Mouse (Mus musculus) megakaryocyte, embryonic 14.5 days (primary cell): Measurements from ENCODE around the gene Olfr518. TPM values are rescaled to one million over a fixed set of nuclear protein-coding genes. Genes with fewer than 3 reads are reported as not detected.

ENCODE experiments used
- H3K27me3 ChIP-seq: replicated peaks from 2 replicates; pipeline ENCODE3; 2012; ENCODE audit warnings: inconsistent platforms
- H3K36me3 ChIP-seq: replicated peaks from 2 replicates; pipeline ENCODE3; 2012; ENCODE audit warnings: low read length, inconsistent platforms, mixed read lengths
- H3K4me1 ChIP-seq: 2 replicates; pipeline ENCODE4 v1.6.1; 2012; ENCODE audit warnings: inconsistent platforms
- H3K4me3 ChIP-seq: replicated peaks from 2 replicates; pipeline ENCODE3; 2012; ENCODE audit warnings: moderate library complexity, mild to moderate bottlenecking, inconsistent platforms
- H3K9me3 ChIP-seq: 2 replicates; pipeline ENCODE4 v1.6.1; 2012; ENCODE audit warnings: inconsistent platforms
- FLI1 ChIP-seq: IDR thresholded peaks from 2 replicates; pipeline ENCODE4 v1.6.1; 2012; ENCODE audit warnings: low read length, inconsistent platforms, mixed read lengths
- GATA1 ChIP-seq: IDR thresholded peaks from 3 replicates; pipeline ENCODE4 v1.6.1; 2012; ENCODE audit warnings: mixed read lengths, low read length, inconsistent platforms, borderline replicate concordance
- polyA plus RNA-seq: library from polyadenylated mRNA; stranded (reverse); fragments of >175 nt; gene quantifications from 2 replicates; pipeline ENCODE4 v1.2.3, GENCODE M21; 2012; ENCODE audit warnings: low replicate concordance; ENCODE audit not compliant: insufficient read depth

Gene Olfr518
- polyA plus RNA-seq, result 0.12 TPM in 1 of 2 replicates, not detected in the other

DNA sequence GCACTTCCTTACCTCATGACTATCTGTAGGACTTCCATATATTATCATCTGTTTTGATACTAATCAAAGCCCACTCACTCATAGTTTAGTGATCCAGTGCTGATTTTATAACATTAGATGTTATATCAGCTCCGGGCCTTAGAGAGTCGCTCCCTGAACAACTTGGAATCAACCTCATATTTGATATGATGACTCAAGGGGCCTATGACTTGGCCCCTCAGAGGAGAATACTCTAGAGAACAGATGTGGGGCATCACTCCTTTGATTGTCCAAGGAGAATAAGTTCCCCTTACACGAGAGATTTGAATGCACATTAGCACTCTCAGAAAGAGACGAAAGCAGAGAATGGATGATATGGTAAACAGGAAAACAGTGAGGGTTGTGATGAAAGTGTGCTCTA is at the start of gene Olfr518:
TSS of gene Olfr518 (minus strand) at position 101 of the 400 bp plus-strand sequence.
- TF ChIP-seq GATA1, result no peak
- no peak for TF ChIP-seq FLI1
- Histone ChIP-seq H3K27me3 (no peaks in the 10 kb centered on the region), H3K36me3 (no peaks in the 10 kb centered on the region), H3K4me1 (no peaks in the 10 kb centered on the region), H3K9me3 (no peaks in the 10 kb centered on the region), H3K4me3 (no peak within 1 kb of the TSS)

DNA sequence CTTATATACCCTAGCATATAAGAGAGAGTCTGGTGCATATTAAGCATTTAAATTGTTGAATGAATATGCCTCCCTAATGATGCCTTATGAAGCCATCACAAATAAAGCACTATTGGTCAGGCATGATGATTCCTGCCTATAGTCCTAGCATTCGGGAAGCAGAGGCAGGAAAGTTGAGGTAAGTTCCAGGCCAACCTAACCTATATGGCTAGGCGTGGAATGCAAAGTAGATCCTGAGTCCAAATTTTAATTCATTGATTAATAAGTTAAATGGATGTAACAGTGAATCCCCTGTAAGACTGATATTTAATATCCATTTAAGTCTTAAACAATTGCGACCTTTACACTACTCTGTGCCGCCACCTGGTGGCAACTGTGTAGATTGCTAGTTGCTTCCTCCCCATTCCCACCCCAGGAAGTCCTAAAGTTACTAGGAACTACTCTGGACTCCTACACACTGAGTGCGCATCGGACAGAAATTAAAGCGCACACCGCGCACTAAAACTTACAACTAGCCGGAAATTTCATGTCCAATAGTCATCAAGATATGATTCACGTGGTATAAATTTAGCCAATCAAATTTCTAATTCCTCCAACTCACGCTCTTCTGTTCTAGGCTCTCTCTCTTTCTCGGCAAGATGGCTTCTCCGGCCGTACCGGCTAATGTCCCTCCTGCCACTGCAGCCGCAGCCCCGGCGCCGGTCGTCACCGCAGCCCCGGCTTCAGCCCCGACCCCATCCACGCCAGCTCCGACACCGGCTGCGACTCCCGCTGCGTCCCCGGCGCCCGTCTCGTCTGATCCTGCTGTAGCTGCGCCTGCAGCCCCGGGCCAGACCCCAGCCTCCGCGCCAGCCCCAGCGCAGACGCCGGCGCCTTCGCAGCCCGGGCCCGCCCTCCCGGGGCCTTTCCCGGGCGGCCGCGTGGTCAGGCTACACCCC is 49.3 kb upstream of the Olfr518 start, which contains the start of gene Eif3f:
TSS of gene Eif3f (plus strand) at position 624 of the 938 bp plus-strand sequence.
- Histone ChIP-seq H3K4me3 (peak within 1 kb of the TSS; percentile 98), H3K4me1 (peaks cover 32% of the 10 kb centered on the region), H3K36me3 (peaks cover 38% of the 10 kb centered on the region), H3K9me3 (0 out of 2 replicates have a peak, but pooled peaks cover 5% of the 10 kb centered on the region), H3K27me3 (no peaks in the 10 kb centered on the region)
- TF ChIP-seq GATA1 (no peak), FLI1 (no peak)

DNA sequence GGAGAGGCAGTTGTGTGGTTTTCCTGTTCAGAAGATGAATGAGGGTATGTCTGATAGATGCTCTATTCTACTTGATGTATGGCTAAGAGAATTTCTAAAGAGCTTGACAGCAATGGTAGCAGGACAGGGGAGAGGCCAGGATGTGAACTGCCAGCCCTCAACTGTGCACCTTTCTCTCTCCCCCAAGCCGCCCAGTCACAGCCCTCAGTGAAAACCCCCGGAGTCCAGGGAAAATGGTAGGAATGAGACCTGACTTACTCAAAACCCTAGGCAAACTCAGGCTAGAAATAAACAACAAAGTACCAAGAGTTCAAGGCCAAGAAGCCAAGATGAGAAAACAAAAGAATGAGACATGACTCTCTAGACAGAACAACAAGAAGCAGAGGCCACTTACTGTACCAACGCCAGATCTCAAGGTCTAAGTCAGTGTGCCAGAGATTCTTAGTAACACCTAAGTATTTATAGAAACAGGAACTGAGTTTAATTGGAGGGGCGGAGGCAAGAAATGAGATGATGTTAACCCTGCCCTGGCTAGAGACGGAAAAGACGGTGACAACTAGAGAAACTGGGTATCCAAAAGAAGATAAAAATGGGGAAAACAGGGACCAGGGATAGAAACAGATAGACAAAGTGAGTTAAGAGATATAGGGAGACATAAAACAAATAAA is 45.1 kb upstream of the Olfr518 start, which contains the start of gene Nlrp10:
TSS of gene Nlrp10 (minus strand) at position 453 of the 668 bp plus-strand sequence.
- no peak for TF ChIP-seq GATA1
- no peak for TF ChIP-seq FLI1
- no peaks in the 10 kb centered on the region for H3K27me3 ChIP-seq
- H3K36me3 ChIP-seq, result no peaks in the 10 kb centered on the region
- peak within 1 kb of the TSS; percentile 50 for H3K4me3 ChIP-seq
- peaks cover 27% of the 10 kb centered on the region for H3K4me1 ChIP-seq
- H3K9me3 ChIP-seq, result no peaks in the 10 kb centered on the region

DNA sequence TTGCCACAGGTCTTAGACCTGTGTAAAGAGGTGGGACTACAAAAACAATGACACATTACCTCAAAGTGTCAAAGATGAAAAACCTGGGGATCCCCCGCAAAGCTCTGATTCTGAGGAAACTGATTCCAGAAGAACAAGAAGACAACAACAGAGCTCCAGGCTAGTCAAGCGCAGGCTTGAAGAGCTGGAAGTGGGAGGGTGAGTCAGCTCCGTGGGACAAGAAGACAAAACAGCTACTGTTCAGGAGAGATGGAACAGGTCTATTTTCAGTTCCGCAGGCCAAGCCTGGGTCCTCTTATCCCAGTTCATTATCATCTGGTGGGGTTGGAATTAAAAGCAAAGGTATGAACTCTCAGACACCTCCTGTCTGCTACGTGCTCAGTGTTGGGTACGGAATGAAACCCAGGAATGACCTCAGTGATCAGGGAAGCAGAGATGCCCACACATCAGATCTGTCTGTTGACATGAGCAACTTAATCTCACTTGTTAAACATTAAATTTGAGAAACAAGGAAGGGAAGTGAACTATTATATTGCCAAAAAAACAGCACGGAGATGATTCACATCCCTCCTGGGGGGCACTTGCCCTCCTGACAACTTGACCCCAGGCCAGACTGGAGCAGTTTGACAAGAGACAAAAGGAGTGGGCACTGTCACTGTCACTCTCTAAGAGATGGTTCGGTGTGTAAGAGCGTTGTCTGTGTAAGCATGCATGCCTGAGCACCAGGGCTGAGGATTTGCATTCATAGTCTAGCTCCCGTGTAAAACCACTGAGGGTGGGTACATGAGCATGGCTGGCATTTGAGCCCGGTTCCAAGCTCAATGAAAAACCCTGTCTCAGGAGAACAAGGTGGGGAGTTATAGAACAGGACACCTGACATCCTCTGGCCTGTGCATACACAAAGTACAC is 43.7 kb upstream of the Olfr518 start:
- no peaks in the 10 kb centered on the region for H3K27me3 ChIP-seq
- no peak for TF ChIP-seq GATA1
- no peak for TF ChIP-seq FLI1
- H3K4me1 ChIP-seq, result peaks cover 24% of the 10 kb centered on the region
- no peak overlapping the region for H3K4me3 ChIP-seq
- H3K9me3 ChIP-seq, result no peaks in the 10 kb centered on the region
- no peaks in the 10 kb centered on the region for H3K36me3 ChIP-seq

DNA sequence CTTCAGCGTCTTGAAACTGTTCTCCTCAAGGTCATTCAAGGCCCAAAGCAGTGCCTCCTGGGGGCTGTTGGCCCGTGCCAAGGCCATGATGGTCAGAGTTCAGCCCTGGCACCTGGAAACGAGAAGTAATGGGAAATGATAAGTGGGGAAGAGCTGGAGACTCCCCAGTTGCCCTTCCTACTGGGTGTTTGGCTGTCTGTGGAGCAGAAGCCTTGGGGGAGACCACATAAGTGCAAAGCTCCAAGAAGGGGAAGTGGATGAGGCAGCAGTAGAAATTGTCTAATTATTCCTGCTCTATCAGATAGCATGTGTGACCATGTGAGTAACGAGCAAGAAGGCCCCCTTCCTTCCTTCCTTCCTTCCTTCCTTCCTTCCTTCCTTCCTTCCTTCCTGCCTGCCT is 42.2 kb upstream of the Olfr518 start:
- no peak for TF ChIP-seq GATA1
- TF ChIP-seq FLI1, result no peak
- no peaks in the 10 kb centered on the region for H3K27me3 ChIP-seq
- H3K36me3 ChIP-seq, result no peaks in the 10 kb centered on the region
- H3K9me3 ChIP-seq, result no peaks in the 10 kb centered on the region
- H3K4me3 ChIP-seq, result no peak overlapping the region
- H3K4me1 ChIP-seq, result peaks cover 24% of the 10 kb centered on the region

DNA sequence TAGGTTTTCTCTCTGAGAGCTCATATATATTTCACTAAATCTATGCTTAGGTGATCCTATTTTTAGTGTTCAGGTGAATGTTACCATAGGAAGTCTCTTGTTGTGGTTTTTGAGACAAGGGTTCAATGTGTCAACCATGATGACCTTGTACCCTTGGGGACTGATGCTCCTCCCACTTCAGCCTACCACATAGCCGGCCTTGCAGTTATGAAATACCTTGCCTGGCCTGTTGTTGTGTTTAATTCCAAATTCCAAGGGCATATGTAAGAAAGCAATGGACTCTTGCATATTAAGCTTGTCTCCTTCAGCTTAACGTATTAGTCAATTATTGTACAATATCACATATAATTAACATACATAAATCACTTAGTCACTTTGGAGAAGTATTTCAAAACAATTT is 19.2 kb upstream of the Olfr518 start:
- H3K27me3 ChIP-seq, result no peaks in the 10 kb centered on the region
- no peak for TF ChIP-seq FLI1
- no peak for TF ChIP-seq GATA1
- no peaks in the 10 kb centered on the region for H3K36me3 ChIP-seq
- H3K4me3 ChIP-seq, result no peak overlapping the region
- no peaks in the 10 kb centered on the region for H3K9me3 ChIP-seq
- H3K4me1 ChIP-seq, result no peaks in the 10 kb centered on the region

DNA sequence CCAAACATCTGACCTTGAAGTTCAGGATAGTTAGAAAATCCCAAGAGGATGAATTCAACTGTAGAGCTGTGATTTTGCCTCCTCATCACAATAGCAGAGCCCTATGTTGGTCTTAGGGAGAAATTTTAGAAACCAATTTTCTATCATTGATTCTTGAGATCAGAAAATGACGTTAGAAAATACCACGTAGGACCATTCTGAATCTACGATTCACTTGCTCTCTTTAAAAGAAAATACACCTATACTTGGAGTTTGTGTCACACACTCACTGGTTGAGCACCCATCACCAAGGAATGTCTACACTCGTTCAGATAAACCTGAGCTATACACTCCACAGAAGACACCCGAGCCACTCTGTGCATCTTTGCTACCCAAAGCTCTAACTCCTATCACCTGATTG is 9.5 kb upstream of the Olfr518 start, which contains the start of gene Olfr519:
TSS of gene Olfr519 (minus strand) at position 101 of the 400 bp plus-strand sequence.
- Histone ChIP-seq H3K36me3 (no peaks in the 10 kb centered on the region), H3K9me3 (no peaks in the 10 kb centered on the region), H3K27me3 (no peaks in the 10 kb centered on the region), H3K4me3 (no peak within 1 kb of the TSS), H3K4me1 (no peaks in the 10 kb centered on the region)
- no peak for TF ChIP-seq FLI1
- no peak for TF ChIP-seq GATA1

DNA sequence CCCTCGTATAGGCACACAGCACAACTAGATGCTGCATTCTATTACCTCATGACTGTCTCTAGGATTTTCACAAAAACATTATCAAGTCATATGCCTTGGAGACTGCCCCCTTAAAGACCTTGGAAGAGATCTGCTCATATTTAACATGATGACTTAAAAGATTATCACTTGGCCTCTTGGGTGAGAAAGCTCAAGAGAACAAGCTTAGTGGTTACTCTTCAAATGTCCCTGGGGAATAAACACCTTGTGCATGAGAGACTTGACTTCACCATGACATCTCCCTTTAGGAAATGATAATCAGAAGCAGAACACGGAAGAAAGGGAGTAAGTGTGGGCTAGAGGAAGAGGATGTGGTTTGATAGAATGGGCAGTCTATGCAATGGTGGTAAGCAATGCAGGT is 12.5 kb downstream of the Olfr518 start, which contains the start of gene Olfr517:
TSS of gene Olfr517 (minus strand) at position 101 of the 400 bp plus-strand sequence.
- TF ChIP-seq FLI1, result no peak
- TF ChIP-seq GATA1, result no peak
- Histone ChIP-seq H3K4me1 (no peaks in the 10 kb centered on the region), H3K36me3 (no peaks in the 10 kb centered on the region), H3K9me3 (no peaks in the 10 kb centered on the region), H3K27me3 (no peaks in the 10 kb centered on the region), H3K4me3 (no peak within 1 kb of the TSS)

DNA sequence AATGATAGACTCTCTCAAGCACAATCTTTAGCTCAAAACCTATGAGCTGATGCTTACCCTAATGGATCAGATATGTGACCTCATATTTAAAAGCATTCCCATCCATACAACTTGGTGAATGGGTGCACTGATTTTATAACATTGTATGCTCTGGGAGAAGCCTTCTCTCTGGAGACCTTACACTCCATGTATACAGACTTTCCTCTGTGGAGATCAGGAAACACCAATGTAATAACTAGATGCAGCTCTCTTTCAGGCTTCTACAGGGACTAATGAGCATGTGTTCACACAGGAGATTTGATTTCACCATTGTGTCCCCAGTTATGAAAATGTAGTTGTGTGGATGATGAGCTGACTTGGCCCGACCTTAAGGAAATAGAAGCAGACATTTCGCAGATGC is 34.4 kb downstream of the Olfr518 start, which contains the start of gene Olfr516:
TSS of gene Olfr516 (minus strand) at position 101 of the 400 bp plus-strand sequence.
- no peaks in the 10 kb centered on the region for H3K36me3 ChIP-seq
- no peak within 1 kb of the TSS for H3K4me3 ChIP-seq
- H3K4me1 ChIP-seq, result no peaks in the 10 kb centered on the region
- H3K27me3 ChIP-seq, result no peaks in the 10 kb centered on the region
- H3K9me3 ChIP-seq, result no peaks in the 10 kb centered on the region
- TF ChIP-seq FLI1 (no peak), GATA1 (no peak)

Other genes with a start within 250 kb of the Olfr518 start
- not detected in 2 replicates for gene Olfr509, start 233.1 kb downstream of the Olfr518 start, polyA plus RNA-seq
- not detected in 2 replicates for gene Olfr510, start 218.6 kb downstream of the Olfr518 start, polyA plus RNA-seq
- 0.15 TPM in 1 of 2 replicates, not detected in the other for gene Olfr512, start 171.7 kb downstream of the Olfr518 start, polyA plus RNA-seq
- not detected in 2 replicates for gene Olfr513, start 134.0 kb downstream of the Olfr518 start, polyA plus RNA-seq
- gene Olfr514, start 59.0 kb downstream of the Olfr518 start, polyA plus RNA-seq, result not detected in 2 replicates
- gene Olfr516, start 34.5 kb downstream of the Olfr518 start, polyA plus RNA-seq, result not detected in 2 replicates
- gene Olfr517, start 12.6 kb downstream of the Olfr518 start, polyA plus RNA-seq, result not detected in 2 replicates
- not detected in 2 replicates for gene Olfr519, start 9.4 kb upstream of the Olfr518 start, polyA plus RNA-seq
- 0.04 TPM in 1 of 2 replicates, not detected in the other for gene Nlrp10, start 45.2 kb upstream of the Olfr518 start, polyA plus RNA-seq
- gene Eif3f, start 49.4 kb upstream of the Olfr518 start, polyA plus RNA-seq, result 351 and 1,291 TPM in 2 replicates
- 0.83 TPM in 1 of 2 replicates, not detected in the other for gene Tub, start 65.3 kb upstream of the Olfr518 start, polyA plus RNA-seq
- gene Ric3, start 198.3 kb upstream of the Olfr518 start, polyA plus RNA-seq, result 0.31 TPM in 1 of 2 replicates, not detected in the other